Mouse (Mus musculus) heart, embryonic 14.5 days (tissue): ENCODE measurements around the gene Etl4. TPM values are rescaled to one million over a fixed set of nuclear protein-coding genes. Genes with fewer than 3 reads are reported as not detected.

Experiments
- ATAC-seq: fragments of 200-750 bp; cut with Nextera tagmentation; 2 replicates; pipeline ENCODE4 v1.8.0; 2017; ENCODE audit warnings: low read depth, moderate TSS enrichment; ENCODE audit not compliant: insufficient number of reproducible peaks, insufficient read depth, low FRiP score
- H3K27ac ChIP-seq, 2 experiments: fragments of 200-500 bp in 1 of 2; fragments of 300-500 bp in 1 of 2; sonication (generic) in 1 of 2; replicated peaks in 1 of 2; 2 replicates each; pipeline ENCODE4 v1.5.1; 2012 to 2014; ENCODE audit warnings: low read depth in 2 of 2, low read length in 2 of 2, control low read depth in 1 of 2, mild to moderate bottlenecking in 1 of 2, mixed read lengths in 1 of 2; ENCODE audit not compliant: control insufficient read depth in 1 of 2, insufficient read depth in 1 of 2
- H3K27me3 ChIP-seq: fragments of 300-500 bp; sonication (generic); 2 replicates; pipeline ENCODE4 v1.6.1; 2014; ENCODE audit warnings: mild to moderate bottlenecking, low read length, control low read depth; ENCODE audit not compliant: control insufficient read depth, insufficient read depth
- H3K36me3 ChIP-seq: fragments of 300-500 bp; sonication (generic); 2 replicates; pipeline ENCODE4 v1.6.1; 2014; ENCODE audit warnings: mild to moderate bottlenecking, control low read depth, low read length, mixed read lengths; ENCODE audit not compliant: control insufficient read depth, insufficient read depth
- H3K4me1 ChIP-seq, 2 experiments: fragments of 200-500 bp in 1 of 2; fragments of 300-500 bp in 1 of 2; sonication (generic) in 1 of 2; 2 replicates each; pipeline ENCODE4 v1.6.1; 2012 to 2014; ENCODE audit warnings: low read length in 2 of 2, control low read depth in 1 of 2, mixed read lengths in 1 of 2; ENCODE audit not compliant: control insufficient read depth in 2 of 2, insufficient read depth in 2 of 2
- H3K4me2 ChIP-seq: fragments of 300-500 bp; sonication (generic); 2 replicates; pipeline ENCODE4 v1.6.1; 2014; ENCODE audit warnings: mild to moderate bottlenecking, low read length
- H3K4me3 ChIP-seq, 2 experiments: fragments of 200-500 bp in 1 of 2; fragments of 300-500 bp in 1 of 2; sonication (generic) in 1 of 2; 2 replicates each; pipeline ENCODE4 v1.5.1; 2012 to 2014; ENCODE audit warnings: low read length in 2 of 2, mild to moderate bottlenecking in 2 of 2, control low read depth in 1 of 2, low read depth in 1 of 2, moderate library complexity in 1 of 2; ENCODE audit not compliant: control insufficient read depth in 1 of 2, insufficient read depth in 1 of 2
- H3K9ac ChIP-seq: fragments of 300-500 bp; sonication (generic); 2 replicates; pipeline ENCODE4 v1.6.1; 2014; ENCODE audit warnings: mild to moderate bottlenecking, low read length
- H3K9me3 ChIP-seq: fragments of 300-500 bp; sonication (generic); 2 replicates; pipeline ENCODE4 v1.6.1; 2016; ENCODE audit warnings: low read length, control low read depth; ENCODE audit not compliant: control insufficient read depth
- WGBS: fragments of 180-500 bp; shearing (Covaris S2); extraction: QIAGEN DNeasy Blood & Tissue Kit; methylation state at CpG from one replicate; pipeline ENCODE4 v1.1.7; 2014; 5-methylcytosine and 5-hydroxymethylcytosine counted together
- polyA plus RNA-seq: library from polyadenylated mRNA; unstranded; fragments of >200 nt; fragmentation: Nextera tagmentation; extraction: Ambion mirVana; gene quantifications from 2 replicates; pipeline ENCODE4 v1.2.1, GENCODE M21; 2014

Gene Etl4
- polyA plus RNA-seq, 1 experiment from 2014 or later = 11.3 TPM

DNA sequence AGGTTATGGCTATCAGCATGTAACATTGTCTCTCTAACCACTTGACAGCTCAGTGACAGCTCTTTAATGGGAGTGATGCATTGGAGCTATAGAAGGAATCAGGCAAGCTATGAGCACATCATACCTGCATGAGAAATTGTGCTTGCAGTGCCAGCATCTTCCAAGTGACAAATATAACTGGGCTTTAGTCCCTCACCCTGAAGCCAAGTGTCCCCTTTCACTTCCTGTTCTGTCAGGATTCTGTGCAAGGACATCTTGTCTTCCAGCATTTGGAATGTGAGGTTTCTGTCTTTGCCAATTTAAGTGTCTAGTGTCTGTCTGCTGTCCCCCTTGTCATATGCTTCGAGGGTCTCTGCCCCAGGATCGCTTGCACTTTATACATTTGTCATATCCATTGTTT is 693.1 kb downstream of the Etl4 start:
- Histone ChIP-seq H3K9ac (no peak overlapping the region), H3K4me1 (peaks cover 3 to 11% of the 10 kb centered on the region in 2 experiments), H3K4me2 (no peak overlapping the region), H3K36me3 (no peaks in the 10 kb centered on the region), H3K27me3 (no peaks in the 10 kb centered on the region), H3K9me3 (no peaks in the 10 kb centered on the region), H3K4me3 (no peak overlapping the region), H3K27ac (no peak overlapping the region)
- no peak for ATAC-seq
- WGBS = 61% methylated on average over 2 of the region's 2 CpGs

DNA sequence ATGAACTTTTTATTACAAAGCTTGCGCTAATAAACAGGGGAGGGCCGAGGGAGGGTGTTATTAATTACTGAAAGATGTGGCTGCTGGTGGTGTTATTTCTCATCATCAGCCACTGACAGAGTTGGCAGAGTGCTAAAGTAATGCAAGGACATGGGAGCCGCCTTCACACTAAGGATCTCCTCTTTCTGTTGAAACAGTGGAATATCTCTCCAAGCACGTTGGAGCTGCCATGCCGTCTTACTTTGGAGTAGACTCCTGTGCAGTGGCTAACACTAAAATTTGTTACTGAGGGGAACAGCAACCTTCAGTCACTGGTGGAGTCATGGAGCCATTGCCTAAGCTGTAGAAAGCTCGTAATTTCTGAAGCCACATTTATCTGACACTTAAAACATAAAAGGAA is 694.0 kb downstream of the Etl4 start:
- H3K4me1 ChIP-seq = peaks cover 3 to 11% of the 10 kb centered on the region in 2 experiments
- no peak for ATAC-seq
- H3K36me3 ChIP-seq = no peaks in the 10 kb centered on the region
- 69% methylated on average over 6 of the region's 6 CpGs for WGBS
- no peaks in the 10 kb centered on the region for H3K27me3 ChIP-seq
- peak overlapping the region; percentile 21; the same call in 1 of the 2 replicates for H3K4me2 ChIP-seq
- H3K9me3 ChIP-seq = no peaks in the 10 kb centered on the region
- no peak overlapping the region for H3K9ac ChIP-seq
- no peak overlapping the region for H3K4me3 ChIP-seq
- no peak overlapping the region for H3K27ac ChIP-seq

DNA sequence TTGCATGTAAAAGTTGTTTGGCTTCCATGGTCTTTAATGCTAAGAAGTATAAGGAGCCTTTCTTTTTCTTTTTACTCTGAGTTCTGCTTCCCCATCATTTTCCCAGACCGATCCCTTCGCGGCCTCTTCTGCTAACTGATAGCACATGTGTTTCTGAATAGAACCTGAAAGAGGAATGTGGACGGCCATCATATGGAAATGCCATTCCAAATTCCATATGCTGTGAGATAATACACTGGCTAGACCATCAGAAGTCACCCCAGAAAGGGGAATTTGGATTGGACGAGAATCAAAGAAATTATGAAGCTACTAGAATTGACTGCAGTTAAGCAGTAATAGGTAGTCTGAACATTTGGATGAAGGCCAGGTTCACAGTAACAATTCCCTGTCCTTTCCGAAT is 694.4 kb downstream of the Etl4 start:
- WGBS = 20% methylated on average over 6 of the region's 6 CpGs
- Histone ChIP-seq H3K4me3 (no peak overlapping the region), H3K27me3 (no peaks in the 10 kb centered on the region), H3K9me3 (no peaks in the 10 kb centered on the region), H3K9ac (no peak overlapping the region), H3K4me2 (peak overlapping the region; percentile 21; the same call in 1 of the 2 replicates), H3K36me3 (no peaks in the 10 kb centered on the region), H3K4me1 (peaks cover 3 to 11% of the 10 kb centered on the region in 2 experiments), H3K27ac (no peak overlapping the region)
- ATAC-seq = no peak

DNA sequence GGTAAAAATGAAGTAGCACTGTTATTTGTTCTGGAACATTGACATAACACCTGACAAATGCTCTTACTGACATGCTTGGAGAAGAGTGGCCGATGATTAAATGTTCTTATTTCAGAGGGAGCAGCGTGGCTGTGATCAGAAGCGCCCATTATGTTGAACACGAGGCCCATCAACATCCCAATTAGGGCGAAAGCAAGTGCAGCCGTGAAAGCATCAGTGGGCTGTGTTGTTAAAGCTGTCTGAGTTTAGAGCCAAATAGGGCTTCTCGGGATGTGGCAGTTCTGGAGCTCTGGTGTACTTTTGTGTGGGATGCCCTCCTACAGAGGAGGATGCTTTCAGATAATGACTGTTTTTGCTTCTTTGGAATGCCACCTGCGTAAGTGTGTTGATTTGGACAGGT is 699.6 kb downstream of the Etl4 start:
- Histone ChIP-seq H3K9ac (no peak overlapping the region), H3K4me1 (peaks cover 0 to 1% of the 10 kb centered on the region in 2 experiments; a peak in 2 of 4 replicates), H3K36me3 (no peaks in the 10 kb centered on the region), H3K9me3 (no peaks in the 10 kb centered on the region), H3K27me3 (no peaks in the 10 kb centered on the region), H3K4me3 (no peak overlapping the region), H3K27ac (no peak overlapping the region), H3K4me2 (no peak overlapping the region)
- ATAC-seq = no peak
- WGBS = 60% methylated on average over 8 of the region's 8 CpGs

DNA sequence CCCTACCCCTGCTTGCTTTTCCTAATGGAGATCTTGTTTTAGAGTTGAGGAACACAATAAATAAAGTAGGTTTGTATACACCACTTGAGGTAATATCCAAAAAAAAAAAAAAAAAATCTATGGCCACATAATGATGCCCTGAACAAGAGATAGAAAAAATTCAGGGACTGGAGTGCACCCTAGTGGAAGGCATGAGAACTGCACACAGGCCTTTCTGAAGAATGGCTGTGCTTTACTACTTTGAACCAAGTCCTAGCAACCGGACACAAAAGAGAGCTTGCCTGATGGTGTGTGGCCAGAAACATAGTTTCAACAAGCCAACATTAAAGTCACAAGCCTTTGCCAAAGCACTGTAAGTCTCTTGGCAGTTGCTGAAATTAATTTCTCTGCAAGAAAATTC is 706.4 kb downstream of the Etl4 start:
- Histone ChIP-seq H3K9ac (no peak overlapping the region), H3K9me3 (no peaks in the 10 kb centered on the region), H3K4me3 (no peak overlapping the region), H3K36me3 (no peaks in the 10 kb centered on the region), H3K4me1 (no peaks in the 10 kb centered on the region), H3K4me2 (no peak overlapping the region), H3K27ac (no peak overlapping the region), H3K27me3 (no peaks in the 10 kb centered on the region)
- ATAC-seq = no peak
- 78% methylated on average over 1 of the region's 1 CpGs for WGBS

DNA sequence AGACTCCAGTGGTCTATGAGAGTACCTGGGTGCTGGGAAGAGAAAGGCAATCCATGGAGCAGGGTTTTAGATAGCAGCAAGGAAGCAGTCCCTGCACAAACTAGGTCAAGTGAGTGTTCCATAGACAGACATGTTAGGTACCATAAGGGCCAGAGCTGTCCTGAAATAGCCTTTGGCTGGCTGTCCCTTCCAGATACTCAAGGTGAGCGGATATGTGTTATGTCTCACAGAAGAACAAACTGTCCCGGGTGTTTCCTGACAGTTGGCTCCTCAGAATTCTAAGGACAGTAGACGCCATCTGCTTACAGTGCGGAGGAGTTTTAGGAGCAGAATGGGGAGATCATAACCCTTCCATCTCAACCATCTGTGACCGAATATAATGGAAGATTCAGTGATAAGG is 708.8 kb downstream of the Etl4 start:
- H3K27ac ChIP-seq = no peak overlapping the region
- H3K27me3 ChIP-seq = no peaks in the 10 kb centered on the region
- H3K9ac ChIP-seq = no peak overlapping the region
- H3K36me3 ChIP-seq = no peaks in the 10 kb centered on the region
- ATAC-seq = no peak
- no peaks in the 10 kb centered on the region for H3K4me1 ChIP-seq
- H3K4me3 ChIP-seq = no peak overlapping the region
- no peak overlapping the region for H3K4me2 ChIP-seq
- WGBS = 85% methylated on average over 5 of the region's 5 CpGs
- H3K9me3 ChIP-seq = no peaks in the 10 kb centered on the region

DNA sequence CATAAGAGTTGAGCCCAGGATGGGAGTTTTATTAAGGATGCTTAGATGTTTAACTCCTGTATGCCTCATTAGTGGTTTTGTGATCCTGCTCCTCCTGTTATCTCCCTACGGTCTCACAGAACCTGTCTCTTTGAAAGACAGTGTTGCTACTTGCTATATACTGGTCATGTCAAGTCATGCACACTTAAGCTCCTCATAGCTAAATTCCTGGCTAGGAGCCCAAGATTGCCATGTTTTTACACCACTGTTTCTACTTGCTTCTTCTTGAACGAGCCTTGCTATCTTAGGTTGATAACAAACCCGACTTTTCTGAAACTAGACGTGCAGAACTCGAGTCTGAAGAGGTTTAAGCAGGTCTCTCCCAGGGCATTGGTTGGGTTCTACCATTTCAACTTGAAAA is 710.3 kb downstream of the Etl4 start:
- WGBS = 19% methylated on average over 5 of the region's 5 CpGs
- ATAC-seq = no peak

DNA sequence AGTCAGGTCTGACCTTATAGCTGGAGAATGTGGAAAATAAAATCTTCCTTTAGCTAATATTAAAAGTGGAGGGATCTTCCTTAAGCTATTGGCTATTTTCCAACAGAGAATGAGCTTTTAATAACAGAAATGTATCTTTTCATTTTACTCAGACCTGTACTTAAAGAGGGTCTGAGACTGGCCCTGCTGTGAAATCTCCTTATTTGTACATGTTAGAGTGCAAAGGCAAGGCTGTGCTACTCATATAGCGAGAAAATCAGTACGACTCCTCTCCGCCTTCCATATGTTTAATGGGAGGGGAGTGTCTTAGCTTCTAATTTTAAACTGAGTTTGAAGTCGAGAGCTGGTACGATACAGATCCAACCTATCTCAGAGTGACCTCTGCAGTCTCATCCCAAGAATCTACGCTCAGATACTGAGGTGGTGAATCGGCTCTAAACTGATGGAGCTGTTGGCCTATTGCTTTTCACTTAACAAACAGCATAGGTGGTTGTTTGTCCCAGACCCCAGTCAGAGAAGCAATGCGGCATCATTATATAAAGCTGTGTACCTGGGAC is 719.7 kb downstream of the Etl4 start:
- no peaks in the 10 kb centered on the region for H3K27me3 ChIP-seq
- ATAC-seq = no peak
- H3K9ac ChIP-seq = no peak overlapping the region
- no peaks in the 10 kb centered on the region for H3K4me1 ChIP-seq
- H3K36me3 ChIP-seq = no peaks in the 10 kb centered on the region
- H3K4me2 ChIP-seq = no peak overlapping the region
- no peak overlapping the region for H3K27ac ChIP-seq
- no peak overlapping the region for H3K4me3 ChIP-seq
- H3K9me3 ChIP-seq = no peaks in the 10 kb centered on the region
- 61% methylated on average over 8 of the region's 8 CpGs for WGBS

More for the DNA sequence above, 710.3 kb downstream of the Etl4 start:
- no peaks in the 10 kb centered on the region for H3K27me3 ChIP-seq
- H3K4me2 ChIP-seq = no peak overlapping the region
- no peaks in the 10 kb centered on the region for H3K36me3 ChIP-seq
- H3K9me3 ChIP-seq = no peaks in the 10 kb centered on the region
- no peaks in the 10 kb centered on the region for H3K4me1 ChIP-seq
- no peak overlapping the region for H3K27ac ChIP-seq
- no peak overlapping the region for H3K9ac ChIP-seq
- no peak overlapping the region for H3K4me3 ChIP-seq
